Mouse (Mus musculus) liver, embryonic 14.5 days (tissue): ENCODE data around the gene Anp32b. TPM values are rescaled to one million over a fixed set of nuclear protein-coding genes. Genes with fewer than 3 reads are reported as not detected.

Experiments
- ATAC-seq: fragments of 200-750 bp; cut with Nextera tagmentation; 2 replicates; pipeline ENCODE4 v1.8.0; 2017; ENCODE audit warnings: moderate number of reproducible peaks, mild to moderate bottlenecking, moderate library complexity; ENCODE audit not compliant: insufficient read depth
- DNase-seq, 3 experiments: peaks; one replicate each; pipeline ENCODE4 v3.0.0-alpha.2; 2012 to 2013; ENCODE audit warnings: low read depth in 3 of 3, low spot score in 3 of 3
- H3K27ac ChIP-seq: fragments of 300-500 bp; sonication (generic); 2 replicates; pipeline ENCODE4 v1.5.1; 2014; ENCODE audit warnings: moderate library complexity, mild to moderate bottlenecking, control low read depth, inconsistent platforms
- H3K27me3 ChIP-seq: fragments of 300-500 bp; sonication (generic); 2 replicates; pipeline ENCODE4 v1.6.1; 2014; ENCODE audit warnings: mild to moderate bottlenecking, low read length, moderate library complexity; ENCODE audit not compliant: control insufficient read depth, insufficient read depth
- H3K36me3 ChIP-seq: fragments of 300-500 bp; sonication (generic); replicated peaks from 2 replicates; pipeline ENCODE4 v1.6.1; 2014; ENCODE audit warnings: low read depth; ENCODE audit not compliant: control insufficient read depth, insufficient read depth
- H3K4me1 ChIP-seq, 2 experiments: fragments of 200-500 bp in 1 of 2; fragments of 300-500 bp in 1 of 2; sonication (generic) in 1 of 2; replicated peaks; 2 replicates each; pipeline ENCODE4 v1.6.1; 2012 to 2014; ENCODE audit warnings: antibody characterized with exemption in 1 of 2, inconsistent platforms in 1 of 2, low read length in 1 of 2; ENCODE audit not compliant: control insufficient read depth in 2 of 2, insufficient read depth in 2 of 2
- H3K4me2 ChIP-seq: fragments of 300-500 bp; sonication (generic); 2 replicates; pipeline ENCODE4 v1.6.1; 2014; ENCODE audit warnings: low read depth, mild to moderate bottlenecking, control low read depth, moderate library complexity
- H3K4me3 ChIP-seq, 2 experiments: fragments of 200-500 bp in 1 of 2; fragments of 300-500 bp in 1 of 2; sonication (generic) in 1 of 2; 2 replicates each; pipeline ENCODE4 v1.5.1; 2012 to 2014; ENCODE audit warnings: low read depth in 2 of 2, low read length in 2 of 2, mild to moderate bottlenecking in 2 of 2, control low read depth in 1 of 2, inconsistent platforms in 1 of 2, moderate library complexity in 1 of 2; ENCODE audit not compliant: insufficient read depth in 1 of 2
- H3K9ac ChIP-seq: fragments of 300-500 bp; sonication (generic); replicated peaks from 2 replicates; pipeline ENCODE4 v1.6.1; 2014; ENCODE audit warnings: mild to moderate bottlenecking, control low read depth, moderate library complexity
- H3K9me3 ChIP-seq: fragments of 300-500 bp; sonication (generic); 2 replicates; pipeline ENCODE4 v1.6.1; 2016; ENCODE audit warnings: low read length, mixed read lengths; ENCODE audit not compliant: control insufficient read depth
- CTCF ChIP-seq: IDR thresholded peaks from 2 replicates; pipeline ENCODE4 v1.5.1; 2016; ENCODE audit warnings: antibody characterized with exemption, low read depth, control low read depth
- EP300 ChIP-seq: IDR thresholded peaks from 2 replicates; pipeline ENCODE4 v1.6.1; 2016; ENCODE audit warnings: antibody characterized with exemption, low read depth
- WGBS: fragments of 180-500 bp; shearing (Covaris S2); extraction: QIAGEN DNeasy Blood & Tissue Kit; methylation state at CpG from one replicate; pipeline ENCODE4 v1.1.7; 2014; ENCODE audit not compliant: insufficient replicate concordance; 5-methylcytosine and 5-hydroxymethylcytosine counted together
- polyA plus RNA-seq, 2 experiments: library from polyadenylated mRNA; depleted of rRNA in 1 of 2; stranded (reverse) in 1 of 2; unstranded in 1 of 2; fragments of >200 nt; fragmentation: Nextera tagmentation in 1 of 2; extraction: Ambion mirVana in 1 of 2; gene quantifications; 2 replicates each; pipeline versions ENCODE4 v1.2.1 to v1.2.3; 2012 to 2014

The Anp32b gene
- polyA plus RNA-seq, 2 experiments: 171 to 351 TPM

- Histone ChIP-seq H3K36me3 (peaks cover 27% of the 10 kb centered on the region), H3K9ac (no peak overlapping the region), H3K4me1 (peaks cover 14 to 23% of the 10 kb centered on the region in 2 experiments), H3K4me3 (no peak overlapping the region), H3K27ac (no peak overlapping the region; the same call in 1 of the 2 replicates), H3K4me2 (no peak overlapping the region), H3K9me3 (no peaks in the 10 kb centered on the region), H3K27me3 (no peaks in the 10 kb centered on the region; the same call in 1 of the 2 replicates)
- DNase-seq (peak in 2 of 3 experiments; percentile 45 to 49), ATAC-seq (no peak)
- 10% methylated on average over 3 of the region's 3 CpGs for WGBS
- TF ChIP-seq CTCF (no peak), EP300 (no peak)
Measured at GRCm38 (mm10) chr4:46503881-46504280, 53.2 kb downstream of the Anp32b start.

DNA sequence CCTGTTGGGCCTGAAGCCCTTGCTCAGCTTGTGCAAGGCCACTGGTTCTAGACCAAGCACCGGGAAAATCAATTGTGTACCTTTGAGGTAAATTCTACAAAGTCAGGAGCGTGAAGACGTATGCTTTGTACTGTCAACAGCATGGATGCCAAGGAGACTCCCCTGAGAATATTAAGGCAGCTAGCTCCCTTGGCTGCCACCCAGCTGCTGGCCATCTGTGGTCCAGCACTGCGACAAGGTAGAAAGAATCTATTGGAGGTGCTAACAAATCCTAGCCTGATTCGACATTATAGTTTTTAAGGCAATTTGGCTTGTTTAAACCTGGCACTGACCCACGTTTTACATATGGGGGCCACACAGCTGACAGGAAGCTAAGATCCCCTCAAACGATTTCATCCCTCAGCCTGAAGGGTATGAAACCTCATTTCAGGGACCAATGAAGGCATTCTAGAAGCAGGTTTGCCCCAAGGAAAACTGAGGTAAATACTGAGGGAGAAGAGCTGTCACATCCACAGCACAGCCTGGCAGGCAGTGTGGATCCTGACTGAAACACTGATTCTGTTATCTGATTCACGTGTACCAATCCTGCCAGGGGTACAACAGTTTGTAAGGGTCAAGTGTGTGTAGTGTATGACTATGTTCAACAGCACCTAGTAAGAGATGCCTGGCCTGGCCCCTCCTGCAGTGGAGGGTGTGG is 54.8 kb downstream of the Anp32b start:
- peaks cover 14 to 23% of the 10 kb centered on the region in 2 experiments for H3K4me1 ChIP-seq

GRCm38 (mm10) chr4:46506801-46507610 is 56.3 kb downstream of the Anp32b start:
- peak overlapping the region; percentile 61 to 75 for H3K4me3 ChIP-seq
- H3K9me3 ChIP-seq: no peaks in the 10 kb centered on the region
- ATAC-seq (peak; percentile 94), DNase-seq (peak; percentile 89 to 90 (median 90))
- H3K27me3 ChIP-seq: no peaks in the 10 kb centered on the region; the same call in 1 of the 2 replicates
- peak overlapping the region; percentile 99 for H3K4me2 ChIP-seq
- 1% methylated on average over 92 of the region's 94 CpGs for WGBS
- H3K9ac ChIP-seq: peak overlapping the region; percentile 71
- TF ChIP-seq EP300 (no peak), CTCF (no peak)
- H3K36me3 ChIP-seq: peaks cover 5% of the 10 kb centered on the region
- H3K27ac ChIP-seq: no peak overlapping the region
- H3K4me1 ChIP-seq: peaks cover 14 to 23% of the 10 kb centered on the region in 2 experiments

More for the DNA sequence above, 54.8 kb downstream of the Anp32b start:
- no peaks in the 10 kb centered on the region for H3K9me3 ChIP-seq
- WGBS: 68% methylated on average over 8 of the region's 8 CpGs
- TF ChIP-seq EP300: no peak
- no peak for TF ChIP-seq CTCF
- no peak overlapping the region for H3K4me2 ChIP-seq
- H3K27me3 ChIP-seq: no peaks in the 10 kb centered on the region; the same call in 1 of the 2 replicates
- no peak overlapping the region for H3K9ac ChIP-seq
- DNase-seq: no peak
- H3K27ac ChIP-seq: no peak overlapping the region
- no peak for ATAC-seq
- no peak overlapping the region for H3K4me3 ChIP-seq
- peaks cover 14% of the 10 kb centered on the region for H3K36me3 ChIP-seq

- no peak; the same call in 1 of the 2 replicates for TF ChIP-seq EP300
- peak; percentile 91 for TF ChIP-seq CTCF
- no peak overlapping the region; the same call in 1 of the 2 replicates for H3K9ac ChIP-seq
- H3K9me3 ChIP-seq: no peaks in the 10 kb centered on the region
- DNase-seq: peak; percentile 73 to 78 (median 76)
- peak overlapping the region; percentile 46 to 75 for H3K4me3 ChIP-seq
- 4% methylated on average over 16 of the region's 16 CpGs for WGBS
- peak overlapping the region; percentile 99 for H3K4me2 ChIP-seq
- H3K27ac ChIP-seq: peak overlapping the region; percentile 14
- peaks cover under 1% of the 10 kb centered on the region for H3K36me3 ChIP-seq
- ATAC-seq: peak; percentile 42; the same call in 1 of the 2 replicates
- H3K27me3 ChIP-seq: no peaks in the 10 kb centered on the region; the same call in 1 of the 2 replicates
- peaks cover 14 to 23% of the 10 kb centered on the region in 2 experiments for H3K4me1 ChIP-seq
Measured at GRCm38 (mm10) chr4:46507736-46508460, 57.2 kb downstream of the Anp32b start.
